Mouse (Mus musculus) ES-E14 (cell line): ENCODE measurements around the gene Nasp.

Source experiments
- CHD2 ChIP-seq: IDR thresholded peaks from 2 replicates; pipeline ENCODE4 v1.6.1; 2014; ENCODE audit warnings: mild to moderate bottlenecking, low read depth, low read length, inconsistent platforms
- HCFC1 ChIP-seq: IDR thresholded peaks from 2 replicates; pipeline ENCODE4 v1.6.1; 2012; ENCODE audit warnings: low read length, inconsistent platforms, borderline replicate concordance; ENCODE audit not compliant: insufficient read depth
- ZC3H11A ChIP-seq: IDR thresholded peaks from 2 replicates; pipeline ENCODE4 v1.6.1; 2012; ENCODE audit warnings: low read depth, mild to moderate bottlenecking, inconsistent platforms, low read length, borderline replicate concordance
- ZNF384 ChIP-seq: IDR thresholded peaks from 2 replicates; pipeline ENCODE4 v1.6.1; 2012; ENCODE audit warnings: low read depth, low read length, inconsistent platforms

DNA sequence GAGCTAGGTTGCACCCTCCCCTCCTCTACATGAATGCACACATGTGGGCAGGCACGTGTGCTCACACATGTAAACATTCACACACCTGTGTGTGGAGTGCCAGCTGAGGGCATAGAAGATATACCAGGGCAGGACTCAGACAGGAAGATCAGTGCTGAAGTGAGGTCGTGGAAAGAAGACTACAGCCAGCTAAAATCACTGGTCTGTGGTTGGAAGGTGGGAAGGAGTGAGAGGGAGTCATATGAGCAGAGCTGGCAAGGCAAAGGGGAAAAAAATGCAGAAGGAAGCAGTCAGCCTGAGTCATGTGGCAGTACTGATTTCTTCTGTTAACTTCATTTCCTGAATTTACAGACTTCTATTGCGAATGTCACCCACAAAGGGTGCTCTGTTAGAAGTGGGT lies 40.4 kb upstream of the Nasp start:
- no peak for TF ChIP-seq ZNF384
- no peak for TF ChIP-seq ZC3H11A
- no peak for TF ChIP-seq CHD2
- TF ChIP-seq HCFC1: no peak
